Mouse (Mus musculus): ENCODE measurements at regions not wholly inside any gene's neighbourhood (a gene's known extent, or its start where the extent isn't known, plus 50 kb on each side); places are given as distances from the start of the nearest gene placed in this dataset.
A peak's percentile ranks its signal among the peaks of the same experiment; 100 is the strongest.

DNA sequence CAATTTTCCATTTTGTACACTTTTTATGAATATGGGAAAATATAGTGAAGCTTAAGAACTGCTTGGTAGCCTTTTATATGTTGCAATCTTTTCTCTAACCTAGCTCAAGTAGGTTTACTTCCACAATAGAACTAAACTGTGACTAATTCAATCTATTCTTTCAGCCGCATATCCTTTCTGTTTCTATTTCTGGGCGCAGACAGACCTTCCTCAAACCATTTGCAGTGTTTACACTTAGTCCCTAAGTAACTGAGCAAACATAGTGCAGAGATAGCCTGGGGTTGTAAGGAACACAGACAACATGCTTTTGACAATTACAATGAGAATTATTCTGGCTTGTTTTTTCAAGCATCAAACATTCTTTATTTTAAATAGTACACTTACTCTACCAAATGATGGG lies 3435.1 kb upstream of the Gm7489 start:
- no peak for DNase-seq

DNA sequence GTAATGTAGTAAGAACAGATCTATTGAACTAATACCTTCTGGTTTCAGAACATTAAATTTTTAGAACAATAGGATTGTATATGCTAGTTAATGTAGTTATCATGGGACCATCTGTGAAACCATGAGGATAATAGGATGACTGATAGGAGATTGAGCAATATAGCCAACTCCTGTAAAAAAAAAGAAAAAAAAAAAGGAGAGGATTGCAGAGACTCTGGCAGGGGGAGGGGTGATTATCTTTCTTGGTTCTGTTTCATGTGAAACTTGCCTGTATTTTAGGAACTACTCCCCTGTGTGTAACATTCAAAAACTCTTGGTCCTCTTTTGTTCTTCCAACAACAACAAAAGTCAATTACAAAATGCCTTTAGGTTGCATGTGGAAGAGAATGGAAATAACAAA lies 3412.1 kb upstream of the Gm7489 start:
- DNase-seq, result no peak

DNA sequence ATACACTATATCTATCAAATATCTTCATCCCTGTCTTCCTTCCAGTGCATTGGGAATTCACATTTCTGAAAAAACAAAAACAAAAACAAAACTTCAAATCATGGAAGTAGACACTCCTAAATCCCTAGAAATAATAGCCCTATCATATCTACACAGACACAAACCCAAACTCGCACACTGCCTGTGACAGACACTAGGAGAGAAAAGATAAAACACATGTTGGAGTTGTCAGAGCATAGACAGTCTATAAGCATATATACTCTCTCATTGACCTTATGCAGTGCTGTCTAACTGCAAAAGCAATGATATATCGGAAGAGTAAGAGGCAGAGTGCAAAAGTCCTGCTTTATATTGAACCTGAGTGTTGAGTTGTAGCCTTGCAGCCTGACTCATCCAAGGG lies 3386.0 kb upstream of the Gm7489 start:
- no peak for DNase-seq

DNA sequence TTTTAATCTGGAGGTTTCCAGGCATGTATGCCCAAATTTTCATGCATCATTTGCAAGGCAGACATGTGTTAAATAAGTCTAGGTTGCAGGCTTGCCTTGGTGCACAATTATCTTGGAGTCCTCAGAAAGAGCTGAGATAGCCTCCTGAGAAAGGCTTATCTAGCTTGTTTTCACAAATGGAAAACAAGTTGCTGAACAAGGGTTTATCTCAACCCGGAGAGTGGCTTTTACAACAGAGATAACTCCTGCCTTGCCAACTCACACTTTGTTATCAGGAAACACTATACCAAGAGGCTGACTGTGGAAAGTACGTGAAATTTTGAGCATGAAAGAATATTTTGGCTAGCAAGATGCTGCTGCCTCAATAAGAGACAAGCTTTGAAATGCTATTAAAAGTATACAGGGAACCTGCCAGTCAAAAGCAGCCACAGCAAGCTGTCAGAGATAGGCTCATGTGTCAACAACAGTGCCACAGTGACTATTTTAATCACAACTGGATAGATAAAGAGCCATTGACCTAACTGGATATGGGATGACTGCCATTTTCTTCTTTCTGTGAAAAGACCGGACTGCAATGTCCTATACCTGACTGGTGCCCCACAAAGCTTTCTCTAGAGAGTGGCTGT lies 3376.6 kb upstream of the Gm7489 start:
- peak; percentile 25 for DNase-seq

DNA sequence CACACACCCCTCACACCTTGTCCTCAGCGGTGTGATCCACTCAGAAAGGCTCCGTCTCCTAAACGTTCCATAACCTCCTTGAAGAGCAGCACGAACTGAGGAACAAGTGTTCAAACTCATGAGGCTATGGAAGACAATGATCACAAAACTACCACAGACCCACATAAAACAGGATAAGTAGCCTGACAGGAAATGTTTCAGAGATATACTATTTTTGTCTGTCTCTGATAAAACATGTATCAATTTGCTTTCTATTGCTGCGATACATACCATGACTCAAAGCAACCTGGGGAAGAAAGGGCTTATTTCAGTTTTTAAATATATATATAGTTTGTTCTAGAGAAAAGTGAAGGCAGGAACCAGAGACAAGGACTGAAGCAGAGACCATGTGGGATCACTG lies 3371.7 kb upstream of the Gm7489 start:
- no peak for DNase-seq

DNA sequence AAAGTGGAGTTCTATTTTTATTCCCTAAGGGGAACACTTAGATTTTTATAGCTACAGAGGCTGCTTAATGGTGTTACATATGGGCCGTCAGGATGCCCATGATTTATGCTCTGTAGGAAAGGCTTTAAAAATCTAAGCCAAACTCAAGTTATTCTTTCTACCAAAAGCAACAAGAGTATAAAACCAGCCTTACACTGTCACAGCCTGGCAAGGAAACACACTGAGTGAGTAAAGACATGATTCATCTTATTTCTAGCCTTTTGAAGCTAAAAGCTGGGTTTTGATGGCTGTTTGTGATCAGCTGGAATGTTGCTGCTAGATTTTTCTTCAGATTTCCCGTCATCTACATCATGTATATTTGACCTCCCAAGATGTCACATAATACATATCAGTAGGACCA lies 3359.9 kb upstream of the Gm7489 start:
- no peak for DNase-seq

DNA sequence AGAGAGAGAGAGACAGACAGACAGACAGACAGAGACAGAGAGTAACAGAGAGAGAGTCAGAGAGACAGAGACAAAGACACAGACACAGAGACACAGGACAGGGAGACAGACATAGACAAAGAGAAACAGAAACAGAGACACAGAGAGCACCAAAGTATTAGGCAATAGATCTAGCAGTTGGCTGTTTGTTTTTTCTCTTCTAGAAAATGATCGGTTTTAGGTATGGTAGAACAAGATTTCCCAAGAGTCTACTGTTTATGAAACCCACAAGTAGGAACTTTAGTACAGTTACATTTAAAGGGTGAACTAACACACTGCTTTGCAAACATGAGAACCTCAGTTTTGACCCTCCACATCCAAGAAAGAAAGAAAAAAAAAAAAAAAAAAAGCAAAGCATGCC lies 3350.2 kb upstream of the Gm7489 start:
- no peak for DNase-seq

DNA sequence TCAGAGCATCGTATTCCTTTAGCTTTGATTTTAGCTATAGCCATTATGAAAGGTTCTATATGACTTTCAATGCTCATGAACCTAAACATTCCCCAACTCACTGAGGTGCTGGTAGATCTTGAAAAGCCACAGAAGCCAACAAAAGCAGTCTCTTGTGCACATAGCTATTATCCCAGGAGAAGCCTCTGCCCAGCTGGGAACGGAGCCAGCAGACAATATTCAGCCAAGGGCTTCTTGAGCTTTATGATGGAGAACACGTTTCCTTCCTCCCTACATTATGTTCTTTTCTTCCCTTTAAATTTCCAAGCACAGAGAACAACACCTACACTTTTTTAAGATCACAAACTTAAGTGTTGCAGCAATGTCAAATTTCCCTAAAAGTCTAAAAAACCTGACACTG lies 3321.1 kb upstream of the Gm7489 start:
- DNase-seq, result no peak

DNA sequence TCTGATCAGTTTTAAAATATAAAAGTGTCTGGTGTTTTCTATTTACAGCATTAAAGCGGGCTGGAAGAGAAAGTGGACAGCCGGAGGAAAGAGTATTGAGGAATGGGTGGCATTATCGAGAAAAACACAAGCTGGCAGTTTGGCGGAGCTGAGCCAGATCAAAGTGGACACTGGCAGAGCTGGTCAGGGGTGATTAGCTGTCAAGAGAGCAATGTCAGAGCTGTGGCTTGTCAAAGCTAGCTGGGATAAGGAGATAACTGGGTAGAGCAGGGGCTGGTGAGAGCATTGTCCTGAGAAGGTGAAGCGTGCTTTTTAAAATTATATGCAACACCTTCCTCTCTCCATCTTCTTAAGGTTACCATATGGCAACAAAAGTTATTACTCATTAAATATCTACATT lies 3303.9 kb upstream of the Gm7489 start:
- peak; percentile 5 for DNase-seq

DNA sequence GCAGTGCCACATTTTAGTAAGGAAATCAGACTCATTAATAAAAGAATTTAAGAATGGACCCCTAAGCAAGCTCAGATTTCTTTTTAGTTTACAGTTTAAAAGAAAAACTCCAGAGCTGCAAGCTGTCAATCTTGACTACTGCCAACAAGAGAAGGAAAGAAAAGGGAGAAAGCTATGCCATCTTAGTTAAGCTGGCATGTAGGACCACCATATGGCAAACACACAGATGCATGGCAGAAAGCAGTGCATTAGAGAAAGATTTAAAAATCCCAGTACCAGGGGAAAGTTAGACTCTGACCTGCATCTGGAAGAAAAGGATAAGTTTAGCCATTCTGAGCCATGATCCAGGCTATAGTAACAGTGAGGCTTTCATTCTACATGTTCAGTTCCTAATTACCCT lies 3300.8 kb upstream of the Gm7489 start:
- DNase-seq, result no peak

DNA sequence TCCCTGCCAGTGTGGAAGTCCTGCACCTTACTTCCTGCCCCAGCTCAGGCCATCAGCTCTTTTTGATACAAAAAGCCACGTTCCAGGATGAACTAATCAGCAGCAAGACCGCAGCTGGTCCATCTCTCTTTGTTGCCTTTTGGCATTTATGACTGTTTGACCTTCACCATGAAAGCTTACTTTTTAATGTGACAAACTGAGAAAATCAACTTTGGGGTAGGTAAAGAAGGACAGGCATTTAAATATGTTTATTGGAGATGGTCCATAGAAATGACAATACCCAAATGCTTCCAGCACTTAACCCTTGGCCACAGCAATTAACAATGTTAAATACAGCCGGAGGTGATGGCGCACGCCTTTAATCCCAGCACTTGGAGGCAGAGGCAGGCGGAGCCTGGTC lies 3299.2 kb upstream of the Gm7489 start:
- DNase-seq, result no peak
